11 mouse cellular contexts compared by ENCODE assay signal in the genomic region with DNA sequence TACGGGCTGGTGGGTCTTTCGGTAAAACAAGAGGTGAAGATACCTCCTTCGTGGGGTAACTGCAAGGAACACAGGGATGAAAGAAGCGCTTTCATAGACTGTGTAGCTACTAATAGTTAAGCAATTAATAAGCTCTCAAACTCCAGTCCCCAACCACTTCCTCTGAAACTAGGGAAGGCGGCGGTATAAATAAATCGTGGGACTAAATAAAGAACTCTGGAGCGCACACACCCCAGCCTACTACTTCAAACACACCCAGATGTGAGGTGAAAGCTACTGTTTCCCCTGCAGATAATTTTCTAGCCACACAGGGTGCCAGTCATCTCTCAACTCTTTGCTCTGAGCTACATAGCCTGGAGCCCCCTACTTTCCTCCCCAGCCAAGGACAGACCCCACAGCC. TPM values are rescaled to one million over a fixed set of nuclear protein-coding genes. Genes with fewer than 3 reads are reported as not detected.
DNase-seq lines count a peak whose midpoint lies in the region; ATAC-seq and TF ChIP-seq lines count a peak whose summit lies in the region.
"Had no signal": no experiment of that assay in that cellular context is flagged by ENCODE, and none has a peak within 500 bp of the region (broad histone marks: within the 10 kb centered on the region; RNA-seq: fewer than 3 reads in every experiment).

No protein-coding gene starts in this region.

- H3K4me1 ChIP-seq in lung, embryonic 15.5 days: peaks cover 41% of the 10 kb centered on the region
- H3K4me1 ChIP-seq in embryonic facial prominence, embryonic 14.5 days (ENCODE audit: control insufficient read depth, insufficient read depth, low read length): peaks cover 44% of the 10 kb centered on the region
- peaks cover 43% of the 10 kb centered on the region for H3K4me1 ChIP-seq in hindbrain, postnatal 0 days (ENCODE audit: insufficient read depth, low read length)
- peaks cover 90% of the 10 kb centered on the region for H3K4me1 ChIP-seq in neural tube, embryonic 12.5 days

- no peak for TF ChIP-seq CTCF in hindbrain, postnatal 0 days (IDR thresholded peaks at IDR 0.05; ENCODE audit: low read depth)

- no peak for ATAC-seq in lung, embryonic 15.5 days (ENCODE audit: borderline replicate concordance, extremely low read depth, low FRiP score, low TSS enrichment)
- ATAC-seq in embryonic facial prominence, embryonic 14.5 days (ENCODE audit: low read depth): no peak
- no peak for ATAC-seq in hindbrain, postnatal 0 days
- ATAC-seq in neural tube, embryonic 12.5 days (ENCODE audit: low FRiP score, low read depth): no peak

- H3K27me3 ChIP-seq in lung, embryonic 15.5 days: no peaks in the 10 kb centered on the region
- H3K27me3 ChIP-seq in embryonic facial prominence, embryonic 14.5 days (replicated peaks; ENCODE audit: control insufficient read depth, insufficient read depth, low read length): no peaks in the 10 kb centered on the region
- no peaks in the 10 kb centered on the region for H3K27me3 ChIP-seq in hindbrain, postnatal 0 days (ENCODE audit: insufficient read depth, low read length)
- no peaks in the 10 kb centered on the region for H3K27me3 ChIP-seq in neural tube, embryonic 12.5 days (replicated peaks)

- H3K36me3 ChIP-seq in lung, embryonic 15.5 days: peaks cover 6% of the 10 kb centered on the region; the same call in 1 of the 2 replicates
- H3K36me3 ChIP-seq in embryonic facial prominence, embryonic 14.5 days (ENCODE audit: control insufficient read depth, insufficient read depth, low read length): peaks cover 18% of the 10 kb centered on the region
- H3K36me3 ChIP-seq in hindbrain, postnatal 0 days (ENCODE audit: insufficient read depth, low read length): 0 out of 2 replicates have a peak, but pooled peaks cover 6% of the 10 kb centered on the region
- H3K36me3 ChIP-seq in neural tube, embryonic 12.5 days: peaks cover 18% of the 10 kb centered on the region
- H3K36me3 ChIP-seq: G1E had no signal

- H3K27ac ChIP-seq in lung, embryonic 15.5 days: peak overlapping the region; percentile 58
- H3K27ac ChIP-seq in embryonic facial prominence, embryonic 14.5 days (replicated peaks; ENCODE audit: low read depth, low read length): peak overlapping the region; percentile 72
- peak overlapping the region; percentile 59 for H3K27ac ChIP-seq in hindbrain, postnatal 0 days
- peak overlapping the region; percentile 90 for H3K27ac ChIP-seq in neural tube, embryonic 12.5 days
- H3K27ac ChIP-seq: macrophage had no signal

- H3K9me3 ChIP-seq in lung, embryonic 15.5 days: no peaks in the 10 kb centered on the region
- H3K9me3 ChIP-seq in embryonic facial prominence, embryonic 14.5 days (ENCODE audit: control insufficient read depth, low read length): no peaks in the 10 kb centered on the region
- no peaks in the 10 kb centered on the region for H3K9me3 ChIP-seq in hindbrain, postnatal 0 days (ENCODE audit: low read length)
- no peaks in the 10 kb centered on the region for H3K9me3 ChIP-seq in neural tube, embryonic 12.5 days

- intact Hi-C loops in left cerebral cortex, postnatal 36 days (cut with DNase I): no loop called here

- 41% methylated on average over 8 of the region's 8 CpGs for WGBS in lung, embryonic 15.5 days
- 73% methylated on average over 8 of the region's 8 CpGs for WGBS in embryonic facial prominence, embryonic 14.5 days
- 46% methylated on average over 8 of the region's 8 CpGs for WGBS in hindbrain, postnatal 0 days
- 43% methylated on average over 8 of the region's 8 CpGs for WGBS in neural tube, embryonic 12.5 days

- DNase-seq in lung, postnatal 4 days: no peak
- no peak for DNase-seq in embryonic facial prominence, embryonic 14.5 days (ENCODE audit: low spot score)
- DNase-seq in hindbrain, postnatal 0 days (ENCODE audit: low spot score): no peak
- DNase-seq in c-Kit-positive CD71-positive TER-119-positive erythroid progenitor cells, embryonic 14.5 days (ENCODE audit: low spot score): no peak
- DNase-seq in left cerebral cortex, postnatal 36 days (ENCODE audit: low spot score in 2 of 2): no peak
- no peak for DNase-seq in cerebellum, postnatal 36 days

- H3K4me2 ChIP-seq in lung, embryonic 15.5 days: no peak overlapping the region
- H3K4me2 ChIP-seq in embryonic facial prominence, embryonic 14.5 days (ENCODE audit: low read depth, low read length): no peak overlapping the region
- peak overlapping the region; percentile 6; the same call in 1 of the 2 replicates for H3K4me2 ChIP-seq in hindbrain, postnatal 0 days (ENCODE audit: low read depth, low read length)
- H3K4me2 ChIP-seq in neural tube, embryonic 12.5 days (replicated peaks): peak overlapping the region; percentile 55

- H3K9ac ChIP-seq in lung, embryonic 15.5 days: no peak overlapping the region
- H3K9ac ChIP-seq in embryonic facial prominence, embryonic 14.5 days (ENCODE audit: low read depth, low read length): 0 out of 2 replicates have a peak overlapping the region, but pooled peaks have one; percentile 43
- no peak overlapping the region for H3K9ac ChIP-seq in hindbrain, postnatal 0 days (replicated peaks; ENCODE audit: low read length)
- peak overlapping the region; percentile 40 for H3K9ac ChIP-seq in neural tube, embryonic 12.5 days

- H3K4me3 ChIP-seq in lung, embryonic 15.5 days: no peak overlapping the region
- H3K4me3 ChIP-seq in embryonic facial prominence, embryonic 14.5 days (ENCODE audit: low read depth, low read length): no peak overlapping the region
- no peak overlapping the region for H3K4me3 ChIP-seq in hindbrain, postnatal 0 days (ENCODE audit: low read length)
- peak overlapping the region; percentile 11; the same call in 1 of the 2 replicates for H3K4me3 ChIP-seq in neural tube, embryonic 12.5 days

RNA-seq across cellular contexts. Expression of a gene that starts 12.2 kb away (rescaled TPM):
- polyA plus RNA-seq in lung, embryonic 15.5 days (2015; fragmentation: Nextera tagmentation; extraction: Ambion mirVana): 11.5 and 14.1 TPM in 2 replicates
- 13.5 and 16.7 TPM in 2 replicates for polyA plus RNA-seq in embryonic facial prominence, embryonic 14.5 days (2014; fragmentation: Nextera tagmentation; extraction: Ambion mirVana)
- total RNA-seq in hindbrain, postnatal 0 days (2014; rRNA removed): 86.6 and 117 TPM in 2 replicates
- 33.0 and 36.5 TPM in 2 replicates for polyA plus RNA-seq in hindbrain, postnatal 0 days (2015; fragmentation: Nextera tagmentation; extraction: Ambion mirVana)
- 66.0 and 69.7 TPM in 2 replicates for polyA plus RNA-seq in neural tube, embryonic 12.5 days (2016; fragmentation: Nextera tagmentation; extraction: Ambion mirVana)
- total RNA-seq in left cerebral cortex, postnatal 36 days (2021): 10 to 100 TPM; 10.5 to 16.4 TPM
- polyA plus RNA-seq: G1E had no signal

RNA-seq across cellular contexts. Expression of a gene that starts 41.3 kb away (rescaled TPM):
- not detected in 2 replicates for polyA plus RNA-seq in lung, embryonic 15.5 days (2015; fragmentation: Nextera tagmentation; extraction: Ambion mirVana)
- 1.6 and 1.9 TPM in 2 replicates for polyA plus RNA-seq in embryonic facial prominence, embryonic 14.5 days (2014; fragmentation: Nextera tagmentation; extraction: Ambion mirVana)
- total RNA-seq in hindbrain, postnatal 0 days (2014; rRNA removed): 13.3 and 17.3 TPM in 2 replicates
- polyA plus RNA-seq in hindbrain, postnatal 0 days (2015; fragmentation: Nextera tagmentation; extraction: Ambion mirVana): 2.3 and 2.4 TPM in 2 replicates
- 18.2 and 21.7 TPM in 2 replicates for polyA plus RNA-seq in neural tube, embryonic 12.5 days (2016; fragmentation: Nextera tagmentation; extraction: Ambion mirVana)
- total RNA-seq in left cerebral cortex, postnatal 36 days (2021): under 1 TPM; 0.42 to 0.72 TPM
- total RNA-seq: G1E had no signal
- polyA plus RNA-seq: large intestine, adult 2 months; macrophage had no signal

Comparison
In these comparisons a context has a peak if more than half of its experiments do, and no peak if none do; other contexts are left out.
1. H3K4me2 ChIP-seq: peak in hindbrain, postnatal 0 days (single experiment) and neural tube, embryonic 12.5 days (single experiment); none in lung, embryonic 15.5 days (single experiment) and embryonic facial prominence, embryonic 14.5 days (single experiment).
2. H3K9ac ChIP-seq: peak in embryonic facial prominence, embryonic 14.5 days (single experiment) and neural tube, embryonic 12.5 days (single experiment); none in lung, embryonic 15.5 days (single experiment) and hindbrain, postnatal 0 days (single experiment).
3. Peak in every context shown above with its lines, with median percentiles within 50 percentile points of each other: H3K27ac ChIP-seq.